Mouse (Mus musculus): ENCODE results near the gene Rora. TPM values are rescaled to one million over a fixed set of nuclear protein-coding genes. Genes with fewer than 3 reads are reported as not detected.

Gene Rora
- polyA plus RNA-seq, 1 experiment: 4.5 TPM

- Histone ChIP-seq H3K4me1 (ENCODE audit: control insufficient read depth, insufficient read depth, insufficient read length, low read length) (no peaks in the 10 kb centered on the region), H3K27ac (ENCODE audit: insufficient read depth, low read depth, low read length) (no peak overlapping the region), H3K27me3 (ENCODE audit: control insufficient read depth, insufficient read depth, low read length) (no peaks in the 10 kb centered on the region), H3K4me3 (ENCODE audit: low read depth, low read length) (no peak overlapping the region), H3K36me3 (ENCODE audit: control insufficient read depth, insufficient read depth, low read length) (no peaks in the 10 kb centered on the region)
- 88% methylated on average over 5 of the region's 5 CpGs for WGBS
- no peak for TF ChIP-seq POLR2A (IDR thresholded peaks at IDR 0.05; ENCODE audit: low read depth, low read length)
- TF ChIP-seq CTCF (IDR thresholded peaks at IDR 0.05; ENCODE audit: extremely low read depth, insufficient read length, insufficient replicate concordance, low read depth, low read length): no peak
Observed at GRCm38 (mm10) chr9:69055302-69055701, 401.7 kb downstream of the Rora start.

GRCm38 (mm10) chr9:69071203-69071867 is 417.7 kb downstream of the Rora start:
- Histone ChIP-seq H3K27ac (ENCODE audit: insufficient read depth, low read depth, low read length) (no peak overlapping the region), H3K4me1 (ENCODE audit: control insufficient read depth, insufficient read depth, insufficient read length, low read length) (no peaks in the 10 kb centered on the region), H3K4me3 (ENCODE audit: low read depth, low read length) (no peak overlapping the region; the same call in 1 of the 2 replicates), H3K27me3 (ENCODE audit: control insufficient read depth, insufficient read depth, low read length) (no peaks in the 10 kb centered on the region), H3K36me3 (ENCODE audit: control insufficient read depth, insufficient read depth, low read length) (no peaks in the 10 kb centered on the region)
- WGBS: 75% methylated on average over 15 of the region's 15 CpGs
- TF ChIP-seq CTCF (IDR thresholded peaks at IDR 0.05; ENCODE audit: extremely low read depth, insufficient read length, insufficient replicate concordance, low read depth, low read length) (no peak), POLR2A (IDR thresholded peaks at IDR 0.05; ENCODE audit: low read depth, low read length) (no peak)

GRCm38 (mm10) chr9:69073271-69073670 is 419.7 kb downstream of the Rora start:
- Histone ChIP-seq H3K36me3 (ENCODE audit: control insufficient read depth, insufficient read depth, low read length) (no peaks in the 10 kb centered on the region), H3K4me1 (ENCODE audit: control insufficient read depth, insufficient read depth, insufficient read length, low read length) (no peaks in the 10 kb centered on the region), H3K4me3 (ENCODE audit: low read depth, low read length) (no peak overlapping the region), H3K27me3 (ENCODE audit: control insufficient read depth, insufficient read depth, low read length) (no peaks in the 10 kb centered on the region), H3K27ac (ENCODE audit: insufficient read depth, low read depth, low read length) (no peak overlapping the region)
- WGBS: 30% methylated on average over 7 of the region's 7 CpGs
- TF ChIP-seq POLR2A (IDR thresholded peaks at IDR 0.05; ENCODE audit: low read depth, low read length): no peak
- TF ChIP-seq CTCF (IDR thresholded peaks at IDR 0.05; ENCODE audit: extremely low read depth, insufficient read length, insufficient replicate concordance, low read depth, low read length): no peak

- H3K27ac ChIP-seq (ENCODE audit: insufficient read depth, low read depth, low read length): no peak overlapping the region
- H3K36me3 ChIP-seq (ENCODE audit: control insufficient read depth, insufficient read depth, low read length): no peaks in the 10 kb centered on the region
- H3K4me3 ChIP-seq (ENCODE audit: low read depth, low read length): no peak overlapping the region
- WGBS: 74% methylated on average over 3 of the region's 3 CpGs
- TF ChIP-seq POLR2A (IDR thresholded peaks at IDR 0.05; ENCODE audit: low read depth, low read length) (no peak), CTCF (IDR thresholded peaks at IDR 0.05; ENCODE audit: extremely low read depth, insufficient read length, insufficient replicate concordance, low read depth, low read length) (no peak)
- H3K4me1 ChIP-seq (ENCODE audit: control insufficient read depth, insufficient read depth, insufficient read length, low read length): no peaks in the 10 kb centered on the region
- no peaks in the 10 kb centered on the region for H3K27me3 ChIP-seq (ENCODE audit: control insufficient read depth, insufficient read depth, low read length)
Observed at GRCm38 (mm10) chr9:69084086-69084719, 430.6 kb downstream of the Rora start.

GRCm38 (mm10) chr9:69084720-69085661 is 431.4 kb downstream of the Rora start:
- Histone ChIP-seq H3K27me3 (ENCODE audit: control insufficient read depth, insufficient read depth, low read length) (no peaks in the 10 kb centered on the region), H3K4me1 (ENCODE audit: control insufficient read depth, insufficient read depth, insufficient read length, low read length) (no peaks in the 10 kb centered on the region), H3K4me3 (ENCODE audit: low read depth, low read length) (no peak overlapping the region), H3K36me3 (ENCODE audit: control insufficient read depth, insufficient read depth, low read length) (no peaks in the 10 kb centered on the region), H3K27ac (ENCODE audit: insufficient read depth, low read depth, low read length) (no peak overlapping the region)
- TF ChIP-seq POLR2A (IDR thresholded peaks at IDR 0.05; ENCODE audit: low read depth, low read length) (no peak), CTCF (IDR thresholded peaks at IDR 0.05; ENCODE audit: extremely low read depth, insufficient read length, insufficient replicate concordance, low read depth, low read length) (no peak)
- WGBS: 74% methylated on average over 14 of the region's 14 CpGs

GRCm38 (mm10) chr9:69086844-69087243 is 433.3 kb downstream of the Rora start:
- Histone ChIP-seq H3K4me1 (ENCODE audit: control insufficient read depth, insufficient read depth, insufficient read length, low read length) (no peaks in the 10 kb centered on the region), H3K27ac (ENCODE audit: insufficient read depth, low read depth, low read length) (no peak overlapping the region), H3K27me3 (ENCODE audit: control insufficient read depth, insufficient read depth, low read length) (no peaks in the 10 kb centered on the region), H3K36me3 (ENCODE audit: control insufficient read depth, insufficient read depth, low read length) (no peaks in the 10 kb centered on the region), H3K4me3 (ENCODE audit: low read depth, low read length) (no peak overlapping the region)
- TF ChIP-seq CTCF (IDR thresholded peaks at IDR 0.05; ENCODE audit: extremely low read depth, insufficient read length, insufficient replicate concordance, low read depth, low read length) (no peak), POLR2A (IDR thresholded peaks at IDR 0.05; ENCODE audit: low read depth, low read length) (no peak)
- WGBS: 73% methylated on average over 4 of the region's 4 CpGs
